Mouse (Mus musculus) heart, postnatal 10 days (tissue): ENCODE data around the gene Defb19. TPM values are rescaled to one million over a fixed set of nuclear protein-coding genes. Genes with fewer than 3 reads are reported as not detected.

Experiments used
- total RNA-seq, 2 experiments: library from RNA; stranded (reverse); gene quantifications; 2 replicates each; pipeline ENCODE4 v1.2.3; 2021

Defb19 gene
- total RNA-seq, 2 experiments from 2014 or later = not detected

Other genes starting within 250 kb of the Defb19 start
- 10 to 100 TPM; 72.5 to 76.8 TPM for gene Rbck1, start 247.7 kb downstream of the Defb19 start, total RNA-seq
- gene Trib3, start 236.3 kb downstream of the Defb19 start, total RNA-seq = 1 to 10 TPM; 3.2 to 3.9 TPM
- gene Nrsn2, start 203.7 kb downstream of the Defb19 start, total RNA-seq = not detected
- gene Sox12, start 182.2 kb downstream of the Defb19 start, total RNA-seq = 10 to 100 TPM; 26.3 to 37.8 TPM
- 10 to 100 TPM; 18.0 to 18.1 TPM for gene Zcchc3, start 165.3 kb downstream of the Defb19 start, total RNA-seq
- gene 6820408C15Rik, start 164.7 kb downstream of the Defb19 start, total RNA-seq = 1 to 10 TPM; 3.7 to 4.3 TPM
- not detected for gene Defb23, start 115.7 kb downstream of the Defb19 start, total RNA-seq
- not detected for gene Defb20, start 103.2 kb downstream of the Defb19 start, total RNA-seq
- not detected for gene Defb22, start 90.2 kb downstream of the Defb19 start, total RNA-seq
- gene Defb26, start 68.6 kb downstream of the Defb19 start, total RNA-seq = not detected
- not detected for gene Defb28, start 62.1 kb downstream of the Defb19 start, total RNA-seq
- gene Defb29, start 40.2 kb downstream of the Defb19 start, total RNA-seq = not detected
- gene Gm17416, start 11.0 kb downstream of the Defb19 start, total RNA-seq = not detected
- not detected for gene Defb21, start 7.6 kb downstream of the Defb19 start, total RNA-seq
- gene Defb45, start 19.1 kb upstream of the Defb19 start, total RNA-seq = not detected
- gene Defb36, start 24.0 kb upstream of the Defb19 start, total RNA-seq = not detected
- gene Defb25, start 42.7 kb upstream of the Defb19 start, total RNA-seq = not detected
- 10 to 100 TPM; 12.9 to 15.3 TPM for gene Rem1, start 46.6 kb upstream of the Defb19 start, total RNA-seq
- 10 to 100 TPM; 47.6 to 51.4 TPM for gene H13, start 89.1 kb upstream of the Defb19 start, total RNA-seq
- 10 to 100 TPM; 17.8 to 19.1 TPM for gene Mcts2, start 106.7 kb upstream of the Defb19 start, total RNA-seq
- gene Id1, start 155.9 kb upstream of the Defb19 start, total RNA-seq = 10 to 100 TPM; 72.9 to 84.2 TPM
- 10 to 100 TPM; 17.9 to 22.4 TPM for gene Cox4i2, start 173.9 kb upstream of the Defb19 start, total RNA-seq